Mouse (Mus musculus) right cerebral cortex, adult 2 months (tissue): ENCODE data around the gene Fam114a2.
A peak's percentile ranks its signal among the peaks of the same experiment; 100 is the strongest.

Source experiments
- DNase-seq, 2 experiments: peaks; one replicate each; pipeline ENCODE4 v3.0.0; 2021 to 2022; ENCODE audit warnings: low spot score in 2 of 2

The Fam114a2 gene

DNA sequence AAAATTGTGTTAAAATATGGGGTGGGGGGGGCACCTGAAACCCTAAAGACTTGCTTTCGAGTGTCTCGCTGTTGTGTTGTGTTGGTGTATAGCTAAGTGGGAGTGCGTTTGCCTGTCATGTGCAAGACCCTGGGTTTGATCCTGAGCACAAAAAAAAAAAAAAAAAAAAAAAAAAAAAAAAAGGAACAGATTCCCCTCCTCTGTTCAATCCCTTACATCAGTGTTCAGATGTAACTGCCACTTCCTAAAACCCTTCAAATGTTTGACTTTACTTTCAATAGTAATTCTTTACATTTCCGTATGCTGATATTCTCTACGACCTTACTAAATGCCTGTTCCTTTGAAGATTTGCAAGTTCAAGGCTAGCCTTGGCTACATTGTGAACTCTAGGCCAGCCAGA lies 887 bp upstream of the Fam114a2 start:
- DNase-seq = no peak

GRCm38 (mm10) chr11:57518751-57519148 lies 333 bp upstream of the Fam114a2 start:
- DNase-seq = no peak

- DNase-seq = no peak
Measured at GRCm38 (mm10) chr11:57516946-57517441, 1.4 kb downstream of the Fam114a2 start.

GRCm38 (mm10) chr11:57515218-57515617 lies 3.2 kb downstream of the Fam114a2 start:
- no peak for DNase-seq

DNA sequence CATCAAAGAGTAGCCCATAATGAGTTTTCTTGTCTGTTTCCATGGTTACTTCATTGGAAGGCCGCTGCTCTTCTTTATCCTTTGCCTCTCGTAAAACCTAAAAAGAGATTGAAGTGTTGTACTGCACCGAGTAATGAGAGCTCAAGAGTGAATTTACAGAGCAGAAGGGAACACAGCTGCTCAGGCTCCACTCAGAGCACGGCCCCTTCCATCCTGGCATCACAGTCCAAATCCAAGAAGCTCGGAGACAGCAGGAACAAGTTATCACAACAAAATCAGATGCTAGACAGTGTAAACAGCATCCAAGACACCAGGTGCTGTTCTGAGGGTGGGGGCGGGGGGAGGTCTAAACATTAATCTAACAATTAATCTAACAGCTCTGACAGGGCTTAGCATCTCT lies 11.5 kb downstream of the Fam114a2 start:
- DNase-seq = no peak

GRCm38 (mm10) chr11:57503155-57503554 lies 15.3 kb downstream of the Fam114a2 start:
- DNase-seq = no peak

GRCm38 (mm10) chr11:57498215-57498614 lies 20.2 kb downstream of the Fam114a2 start:
- no peak for DNase-seq

DNA sequence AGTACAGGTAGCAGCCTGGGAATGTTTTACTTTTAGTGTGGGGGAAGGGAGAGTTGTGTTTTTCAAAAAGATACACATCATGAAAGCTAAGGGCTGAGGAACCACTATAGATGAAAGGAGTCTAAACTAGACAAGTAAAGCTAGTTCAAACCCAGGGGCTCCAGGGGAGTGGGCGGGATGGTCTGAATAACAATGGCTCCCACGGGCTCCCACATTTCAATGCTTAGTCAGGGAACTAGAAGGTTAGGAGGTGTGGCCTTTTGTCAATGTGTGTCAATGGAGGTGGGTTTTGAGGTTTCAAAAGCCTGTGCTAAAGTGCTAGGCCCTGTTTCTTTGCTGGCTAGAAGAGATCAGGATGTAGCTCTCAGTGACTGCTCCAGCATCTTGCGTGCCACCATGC lies 20.7 kb downstream of the Fam114a2 start:
- no peak for DNase-seq

GRCm38 (mm10) chr11:57496462-57497039 lies 21.9 kb downstream of the Fam114a2 start:
- no peak for DNase-seq

GRCm38 (mm10) chr11:57488436-57488835 lies 30.0 kb downstream of the Fam114a2 start:
- DNase-seq = no peak

DNA sequence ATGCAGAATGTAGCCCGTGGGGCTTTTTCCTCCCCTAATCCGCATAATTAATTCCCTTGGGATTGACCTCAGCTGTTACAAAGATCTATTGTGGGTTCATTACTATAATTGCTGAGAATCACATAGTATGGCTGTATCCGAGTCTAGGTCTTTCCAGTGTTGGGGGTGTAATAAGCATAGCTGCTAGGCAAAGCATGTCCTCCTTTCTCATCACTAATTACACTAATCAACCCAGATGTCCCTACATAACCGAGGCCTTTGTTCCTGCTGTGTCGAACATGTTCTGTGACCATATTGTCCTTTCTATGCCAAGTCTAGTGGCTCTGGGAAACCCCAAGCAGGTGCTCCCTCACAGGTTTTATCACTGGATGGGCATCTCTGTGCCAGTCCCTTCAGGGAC lies 40.3 kb downstream of the Fam114a2 start:
- no peak for DNase-seq

DNA sequence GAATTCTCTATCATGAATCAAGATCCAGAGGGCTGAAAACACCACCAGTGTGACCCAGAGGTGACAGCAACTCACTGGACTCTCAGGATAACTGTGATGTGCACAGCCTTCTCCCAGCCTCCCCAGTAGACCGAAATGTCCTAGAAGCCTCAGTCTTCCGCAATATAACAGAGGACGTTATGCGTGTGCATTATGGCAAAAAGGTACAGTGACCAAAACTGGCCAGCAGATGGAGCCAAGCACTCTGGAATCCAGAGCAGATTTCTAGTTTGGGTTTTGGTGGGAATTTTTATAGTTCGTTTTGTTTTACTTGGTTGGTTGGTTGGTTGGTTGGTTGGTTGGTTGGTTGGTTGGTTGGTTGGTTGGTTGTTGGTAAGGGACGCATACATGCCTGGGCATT lies 43.3 kb downstream of the Fam114a2 start:
- peak; percentile 64 to 73 for DNase-seq

GRCm38 (mm10) chr11:57474296-57474941 lies 44.0 kb downstream of the Fam114a2 start:
- DNase-seq = peak; percentile 59 to 61

DNA sequence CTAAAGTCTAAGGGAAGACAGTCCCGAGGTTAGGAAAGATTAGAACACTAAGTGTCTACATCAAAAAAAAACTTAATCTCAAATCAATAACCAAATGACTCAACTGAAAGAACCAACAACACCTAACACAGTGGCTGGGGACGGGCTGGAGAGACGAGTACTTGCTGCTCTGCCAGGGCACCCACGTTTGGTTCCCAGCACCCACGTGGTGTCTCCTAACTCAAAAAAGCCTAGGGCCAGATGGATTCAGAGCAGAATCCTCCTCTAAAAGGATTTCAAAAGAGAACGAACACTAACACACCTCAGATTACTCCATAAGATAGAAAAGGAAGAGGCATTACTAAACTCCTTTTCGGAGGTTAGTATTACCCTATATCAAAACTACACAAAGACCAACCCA lies 47.4 kb downstream of the Fam114a2 start:
- no peak for DNase-seq

GRCm38 (mm10) chr11:57470056-57470455 lies 48.4 kb downstream of the Fam114a2 start:
- DNase-seq = no peak

- no peak for DNase-seq
Measured at GRCm38 (mm10) chr11:57468706-57469105, 49.7 kb downstream of the Fam114a2 start.

GRCm38 (mm10) chr11:57467159-57468110 lies 51.0 kb downstream of the Fam114a2 start:
- peak; percentile 66 to 72 for DNase-seq

DNA sequence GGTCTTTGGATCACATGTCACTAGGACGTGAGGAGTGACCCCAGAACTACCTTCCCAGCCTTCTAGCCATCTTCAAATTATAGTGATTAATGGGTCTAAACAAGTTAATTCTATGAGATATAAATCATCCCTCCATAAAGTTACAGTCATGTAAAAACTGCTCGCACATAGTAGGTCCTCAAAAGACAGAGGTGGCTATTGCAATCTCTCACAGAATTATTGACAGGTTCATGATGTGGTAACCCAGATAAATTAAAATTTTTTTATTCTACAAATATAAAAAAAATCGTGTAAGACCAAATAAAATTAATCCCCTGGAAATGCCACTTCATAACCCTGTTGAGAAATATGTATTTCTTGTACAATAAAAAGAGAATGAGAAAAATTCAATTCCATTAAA lies 52.6 kb downstream of the Fam114a2 start:
- no peak for DNase-seq

DNA sequence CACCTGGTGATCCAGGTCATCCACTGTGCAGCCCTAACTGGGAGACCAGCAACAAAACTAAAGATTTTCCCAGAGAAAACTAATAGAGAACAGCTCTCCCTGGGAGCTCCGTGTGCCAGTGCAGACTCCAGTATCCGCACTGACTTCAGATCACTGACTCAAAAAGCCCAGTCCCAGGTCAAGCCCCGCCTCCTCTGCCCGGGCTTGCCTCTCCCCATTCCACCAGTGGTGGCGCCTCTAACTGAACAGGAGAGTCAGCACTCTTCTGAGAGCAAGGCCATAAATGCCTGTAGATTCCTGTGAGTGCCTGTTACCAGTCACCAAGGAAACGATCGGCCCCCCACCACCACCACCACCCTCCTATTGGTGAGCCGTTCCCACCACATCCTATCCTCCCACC lies 53.4 kb downstream of the Fam114a2 start:
- DNase-seq = no peak

- DNase-seq = peak; percentile 53 to 56
Measured at GRCm38 (mm10) chr11:57459759-57460158, 58.7 kb downstream of the Fam114a2 start.

DNA sequence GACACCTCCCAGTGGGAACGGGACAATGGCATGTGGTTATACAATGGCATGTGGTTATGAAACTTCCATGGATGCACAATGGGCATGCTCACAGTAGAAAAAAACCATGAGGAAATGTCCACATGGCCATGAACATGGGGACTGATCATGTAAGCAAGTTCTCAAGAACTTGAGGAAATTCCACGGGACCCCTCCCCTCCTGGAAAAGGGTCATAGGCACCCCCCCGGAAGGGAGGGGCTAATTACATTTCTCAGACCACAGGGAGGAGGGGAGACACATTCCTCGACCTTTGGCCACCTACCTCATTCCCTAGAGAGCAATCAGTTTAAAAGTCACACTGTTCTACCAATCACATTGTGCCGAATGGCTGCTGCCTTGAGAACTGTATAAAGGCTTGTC lies 64.0 kb downstream of the Fam114a2 start:
- DNase-seq = no peak

GRCm38 (mm10) chr11:57445237-57445962 lies 73.0 kb downstream of the Fam114a2 start:
- no peak for DNase-seq
